Mouse (Mus musculus) c-Kit-positive CD71-negative TER-119-negative erythroid progenitor cells, embryonic 14.5 days (primary cell): ENCODE data around the gene Gm21760.
"Not testable (repeated sequence)": the region's sequence is repeated elsewhere in the genome, so short reads cannot be mapped to it uniquely, and the experiment has no call there.

Experiments
- DNase-seq: peaks from one replicate; pipeline ENCODE4 v3.0.0-alpha.2; 2013; ENCODE audit warnings: low read depth

The Gm21760 gene

GRCm38 (mm10) chrY:80133479-80133878 lies at the start of gene Gm21760:
TSS of gene Gm21760 (plus strand) at chrY:80133779.
- not testable (repeated sequence) for DNase-seq
